Mouse (Mus musculus): ENCODE data around the gene Ddx39b. TPM values are rescaled to one million over a fixed set of nuclear protein-coding genes. Genes with fewer than 3 reads are reported as not detected.
"Not testable (repeated sequence)": the region's sequence is repeated elsewhere in the genome, so short reads cannot be mapped to it uniquely, and the experiment has no call there.

The Ddx39b gene
- total RNA-seq, 2 experiments from 2014 or later: 207 to 209 TPM

DNA sequence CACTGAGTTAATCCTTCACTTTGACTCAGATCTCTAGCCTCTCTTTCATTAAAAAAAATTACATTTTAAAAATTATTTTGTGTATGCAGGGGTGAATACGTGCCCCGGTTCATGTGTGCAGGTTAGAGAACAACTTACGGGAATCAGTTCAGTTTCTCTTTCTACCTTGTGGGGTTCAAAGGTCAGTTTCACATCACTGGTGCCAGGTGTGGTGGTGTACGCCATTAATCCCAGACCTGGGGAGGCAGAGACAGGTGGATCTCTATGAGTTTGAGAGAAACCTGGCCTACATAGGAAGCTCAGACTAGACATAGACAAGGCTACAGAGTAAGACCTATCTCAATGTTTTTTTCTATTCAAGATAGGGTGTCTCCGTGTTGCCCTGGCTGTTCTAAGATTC is 28.5 kb upstream of the Ddx39b start:
- DNase-seq (ENCODE audit: low spot score in 2 of 2): no peak
- intact Hi-C loops (cut with DNase I): no loop called here

GRCm38 (mm10) chr17:35218516-35219193 is 22.9 kb upstream of the Ddx39b start:
- DNase-seq (ENCODE audit: low spot score in 2 of 2): no peak
- intact Hi-C loops (cut with DNase I): no loop called here

GRCm38 (mm10) chr17:35219601-35220041 is 21.9 kb upstream of the Ddx39b start:
- intact Hi-C loops (cut with DNase I): no loop called here
- DNase-seq (ENCODE audit: low spot score in 2 of 2): no peak

DNA sequence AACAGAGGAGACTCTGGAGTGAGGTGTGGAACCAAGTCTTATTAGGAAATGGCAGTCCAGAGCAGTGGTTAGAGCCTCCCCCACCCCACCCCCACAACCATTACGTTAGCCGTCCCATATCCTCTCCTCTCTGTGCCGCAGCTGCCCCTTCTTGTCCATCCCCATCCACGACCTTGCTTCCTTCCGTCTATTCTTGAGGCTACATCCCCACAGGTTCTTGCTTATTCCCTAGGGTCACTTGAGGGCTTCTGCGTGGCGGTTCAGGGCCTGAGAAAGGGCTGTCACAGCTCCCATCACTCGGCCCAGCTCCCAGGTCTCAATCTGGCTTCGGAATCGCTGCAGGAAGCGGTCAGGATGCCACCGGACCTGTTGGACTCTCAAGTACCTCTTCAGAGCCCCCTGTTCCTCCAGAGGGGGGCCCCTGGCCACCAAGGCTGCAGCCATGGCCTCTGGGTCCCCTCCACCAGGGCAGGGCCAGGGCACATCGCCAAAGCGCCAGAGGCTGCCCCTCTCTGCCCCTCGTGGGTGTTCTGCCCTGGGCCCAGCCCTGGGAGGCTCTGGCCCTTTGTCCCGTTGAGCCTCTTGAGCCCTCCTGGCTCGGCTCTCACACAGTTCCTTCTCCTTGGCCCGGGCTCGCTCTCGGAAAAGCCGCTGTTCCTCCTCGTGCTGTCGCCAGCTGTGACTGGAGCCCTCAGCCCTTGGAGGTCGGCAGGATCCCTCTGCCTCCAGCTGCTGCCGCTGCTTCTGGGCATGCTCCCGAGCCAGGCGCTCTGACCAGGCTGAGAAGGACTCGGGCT is 21.2 kb upstream of the Ddx39b start, which contains the start of gene Gm16181:
Gm16181 (plus strand) TSS at position 679 of the 797 bp plus-strand sequence.
- no peak for DNase-seq (ENCODE audit: low spot score in 2 of 2)
- intact Hi-C loops (cut with DNase I): no loop called here

- intact Hi-C loops (cut with DNase I): no loop called here
- DNase-seq (ENCODE audit: low spot score in 2 of 2): no peak
These were observed 19.2 kb upstream of the Ddx39b start for GRCm38 (mm10) chr17:35222299-35222698.

- DNase-seq (ENCODE audit: low spot score in 2 of 2): no peak
- intact Hi-C loops (cut with DNase I): no loop called here
These were observed 16.9 kb upstream of the Ddx39b start for GRCm38 (mm10) chr17:35224641-35225040.

DNA sequence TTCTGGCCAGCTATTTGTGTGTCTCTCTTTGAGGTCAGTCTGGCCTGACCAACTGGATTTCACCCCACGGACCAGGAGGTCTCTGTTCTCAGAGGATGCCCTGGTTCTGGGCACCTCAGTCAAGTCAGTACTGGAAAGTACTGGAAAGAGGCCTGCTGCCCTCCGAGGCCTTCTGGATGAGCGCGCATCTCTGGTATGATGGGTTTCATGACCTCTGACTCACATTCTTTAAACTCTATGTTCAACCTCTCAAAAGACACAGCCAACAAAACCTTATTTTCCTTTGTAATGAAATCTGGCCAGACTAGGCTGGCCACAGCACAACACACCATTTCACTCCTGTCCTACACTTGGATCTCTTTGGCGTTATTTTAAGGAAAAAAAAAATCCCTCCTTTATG is 16.1 kb upstream of the Ddx39b start:
- DNase-seq (ENCODE audit: low spot score in 2 of 2): no peak
- intact Hi-C loops (cut with DNase I): no loop called here

- DNase-seq (ENCODE audit: low spot score in 2 of 2): no peak
- intact Hi-C loops (cut with DNase I): no loop called here
These were observed 14.9 kb upstream of the Ddx39b start for GRCm38 (mm10) chr17:35226561-35227046.

DNA sequence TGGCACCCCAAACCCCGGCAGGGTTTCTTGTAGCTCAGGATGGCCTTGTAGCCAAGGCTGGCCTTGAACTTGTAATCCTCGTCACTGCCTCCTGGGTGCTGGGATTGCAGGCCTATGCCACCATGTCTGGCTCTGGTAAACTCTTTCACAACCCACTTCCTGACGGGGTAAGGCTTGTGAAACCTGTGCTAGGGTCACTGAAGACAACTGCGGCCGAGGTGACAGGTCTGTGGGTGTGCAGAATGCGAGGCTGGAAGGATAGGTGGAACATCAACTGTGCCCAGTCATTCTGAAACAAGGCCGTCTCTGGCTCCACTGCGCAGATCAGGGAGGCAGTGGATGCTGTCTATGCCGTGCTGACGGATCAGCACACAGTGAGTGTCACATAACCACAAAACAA is 10.5 kb upstream of the Ddx39b start:
- intact Hi-C loops (cut with DNase I): loop anchor here (5.0 kb wide), 1 partner anchor 34 kb away; no protein-coding TSS in a partner anchor
- DNase-seq (ENCODE audit: low spot score in 2 of 2): no peak

DNA sequence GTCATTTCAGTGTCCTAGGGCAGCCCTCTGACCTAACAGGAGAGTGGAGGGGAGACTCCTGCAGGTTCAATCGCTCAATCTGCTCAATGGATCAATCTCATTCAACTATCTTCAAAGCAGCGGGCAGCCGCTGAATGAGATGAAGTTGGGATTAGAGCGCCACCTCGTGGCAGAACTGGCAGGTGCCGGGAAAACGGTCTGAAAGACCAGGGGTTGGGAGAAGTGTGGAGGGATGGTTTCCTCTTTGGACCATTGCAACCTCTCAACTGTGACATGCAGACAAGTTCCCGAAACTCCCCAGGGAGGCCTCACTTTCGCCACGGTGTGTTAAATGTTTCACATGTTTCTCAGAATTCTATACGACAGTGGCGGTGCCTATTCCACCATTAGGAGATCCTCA is 9.5 kb upstream of the Ddx39b start:
- peak; percentile 85 to 86 for DNase-seq (ENCODE audit: low spot score in 2 of 2)
- intact Hi-C loops (cut with DNase I): loop anchor here (1.0 to 5.0 kb wide), 2 partner anchors 35 to 54 kb away; no protein-coding TSS in a partner anchor

GRCm38 (mm10) chr17:35232659-35233058 is 8.9 kb upstream of the Ddx39b start:
- intact Hi-C loops (cut with DNase I): loop anchor here (1.0 to 5.0 kb wide), 2 partner anchors 35 to 54 kb away; no protein-coding TSS in a partner anchor
- DNase-seq (ENCODE audit: low spot score in 2 of 2): no peak

DNA sequence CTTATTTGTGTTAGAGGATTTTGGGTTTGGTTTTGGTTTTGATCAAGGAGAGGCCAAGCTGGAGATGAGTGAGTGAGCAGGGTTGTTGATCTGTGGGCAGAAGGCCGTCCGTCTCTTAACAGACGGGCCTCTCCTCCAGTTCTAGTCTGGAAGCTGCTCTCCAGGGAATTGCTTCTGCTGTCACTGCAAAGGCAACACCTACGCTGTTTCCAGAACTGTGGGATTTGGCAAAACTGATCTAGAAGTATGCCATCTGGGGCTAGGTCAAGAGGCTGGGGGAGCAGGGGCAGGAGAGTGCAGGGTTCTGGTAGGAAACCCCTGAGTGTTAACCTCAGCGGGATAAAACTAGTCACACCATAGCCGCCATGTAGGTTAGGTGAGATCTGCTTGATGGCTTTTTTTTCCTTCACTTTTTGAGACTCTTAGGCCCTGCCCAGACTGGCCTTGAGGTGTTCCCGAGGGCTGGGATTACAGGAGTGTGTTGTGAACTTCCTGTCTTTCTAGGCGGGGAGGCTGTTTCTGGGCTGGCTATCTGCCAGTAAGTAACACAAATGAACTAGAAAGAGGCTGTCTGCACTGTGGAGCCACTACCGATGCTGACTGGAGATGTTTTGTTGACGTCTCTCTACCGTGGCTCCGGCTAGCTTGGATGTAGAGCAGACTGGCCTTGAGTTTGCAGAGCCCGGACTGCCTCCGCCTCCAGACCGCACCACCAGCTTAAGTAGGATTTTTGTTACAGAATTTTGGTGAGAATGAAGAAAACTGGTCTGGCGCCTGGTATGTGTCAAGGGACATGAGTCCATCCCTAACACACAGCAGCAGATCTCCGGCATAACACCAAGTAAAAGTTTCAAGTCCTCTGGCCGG is 8.2 kb upstream of the Ddx39b start, which contains the start of gene Atp6v1g2:
Atp6v1g2 (plus strand) TSS at position 547 of the 867 bp plus-strand sequence.
- intact Hi-C loops (cut with DNase I): loop anchor here (5.0 kb wide), 1 partner anchor 36 kb away; no protein-coding TSS in a partner anchor
- no peak for DNase-seq (ENCODE audit: low spot score in 2 of 2)

DNA sequence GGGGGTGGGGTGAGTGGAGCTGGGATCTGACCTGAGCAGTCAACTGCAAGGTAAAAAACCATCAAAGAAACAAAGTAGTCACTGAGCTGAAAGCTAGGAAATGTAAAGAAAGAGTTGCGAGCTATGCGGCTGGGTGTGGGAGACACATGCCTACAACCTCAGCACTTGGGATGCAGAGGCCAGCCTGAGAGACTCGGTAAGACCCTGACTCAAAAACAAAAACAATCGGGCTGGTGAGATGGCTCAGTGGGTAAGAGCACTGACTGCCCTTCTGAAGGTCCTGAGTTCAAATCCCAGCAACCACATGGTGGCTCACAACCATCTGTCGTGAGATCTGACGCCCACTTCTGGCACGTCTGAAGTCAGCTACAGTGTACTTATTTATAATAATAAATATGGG is 7.5 kb upstream of the Ddx39b start:
- DNase-seq (ENCODE audit: low spot score in 2 of 2): not testable (repeated sequence)
- intact Hi-C loops (cut with DNase I): loop anchor here (5.0 kb wide), 1 partner anchor 37 kb away; no protein-coding TSS in a partner anchor

- intact Hi-C loops (cut with DNase I): loop anchor here (1.0 to 5.0 kb wide), 2 partner anchors 38 to 70 kb away; no protein-coding TSS in a partner anchor
- no peak for DNase-seq (ENCODE audit: low spot score in 2 of 2)
These were observed 6.6 kb upstream of the Ddx39b start for GRCm38 (mm10) chr17:35234903-35235302.

- intact Hi-C loops (cut with DNase I): loop anchor here (1.0 kb wide), 2 partner anchors 71 to 115 kb away; partner anchors contain the start of gene Gpank1
- peak; percentile 91 to 98 for DNase-seq (ENCODE audit: low spot score in 2 of 2)
These were observed 5.7 kb upstream of the Ddx39b start, which contains the start of gene Nfkbil1 for GRCm38 (mm10) chr17:35235614-35236389. Nfkbil1 (minus strand) TSS chr17:35235792.

- DNase-seq (ENCODE audit: low spot score in 2 of 2): peak; percentile 99
- intact Hi-C loops (cut with DNase I): loop anchor here (1.0 kb wide), 1 partner anchor 115 kb away; the partner anchor contains the start of gene Gpank1
These were observed 5.2 kb upstream of the Ddx39b start for GRCm38 (mm10) chr17:35236390-35236746.

GRCm38 (mm10) chr17:35236996-35237395 is 4.5 kb upstream of the Ddx39b start:
- peak in 1 of 2 experiments; percentile 62 for DNase-seq (ENCODE audit: low spot score in 2 of 2)
- intact Hi-C loops (cut with DNase I): loop anchor here (1.0 kb wide), 1 partner anchor 116 kb away; the partner anchor contains the start of gene Gpank1

DNA sequence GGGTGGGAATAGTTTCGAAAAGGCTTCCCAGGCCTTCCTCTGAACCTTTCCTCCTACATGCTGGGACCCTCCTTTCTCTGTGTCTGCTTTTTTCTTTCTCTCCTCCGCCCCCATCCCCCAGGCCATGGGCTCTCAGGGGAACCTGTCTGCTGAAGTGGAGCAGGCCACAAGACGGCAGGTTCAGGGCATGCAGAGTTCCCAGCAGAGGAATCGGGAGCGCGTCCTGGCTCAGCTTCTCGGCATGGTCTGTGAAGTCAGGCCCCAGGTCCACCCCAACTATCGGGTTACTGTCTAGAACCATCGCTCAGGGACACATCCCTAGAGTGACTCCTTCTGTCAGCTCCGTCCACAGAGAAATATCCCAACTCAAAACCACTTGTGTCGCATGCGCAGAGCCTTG is 4.0 kb upstream of the Ddx39b start:
- DNase-seq (ENCODE audit: low spot score in 2 of 2): no peak
- intact Hi-C loops (cut with DNase I): no loop called here

Data from left cerebral cortex, postnatal 25 days (tissue).